Mouse (Mus musculus) liver, embryonic 14.5 days (tissue): Measurements from ENCODE around the gene Magi1.

Source experiments
- CTCF ChIP-seq: IDR thresholded peaks from 2 replicates; pipeline ENCODE4 v1.5.1; 2016; ENCODE audit warnings: antibody characterized with exemption, low read depth, control low read depth
- EP300 ChIP-seq: IDR thresholded peaks from 2 replicates; pipeline ENCODE4 v1.6.1; 2016; ENCODE audit warnings: antibody characterized with exemption, low read depth

- no peak for TF ChIP-seq CTCF
- no peak for TF ChIP-seq EP300
These were observed 80.0 kb downstream of the Magi1 start for GRCm38 (mm10) chr6:94203642-94204145.
